Mouse (Mus musculus) neural tube, embryonic 11.5 days (tissue): Measurements from ENCODE around the gene Apobec1. TPM values are rescaled to one million over a fixed set of nuclear protein-coding genes. Genes with fewer than 3 reads are reported as not detected.
"Not testable (repeated sequence)": the region's sequence is repeated elsewhere in the genome, so short reads cannot be mapped to it uniquely, and the experiment has no call there.

Experiments
- ATAC-seq: fragments of 200-750 bp; cut with Nextera tagmentation; 2 replicates; pipeline ENCODE4 v1.8.0; 2017; ENCODE audit warnings: moderate number of reproducible peaks, mild to moderate bottlenecking, moderate TSS enrichment, moderate library complexity; ENCODE audit not compliant: insufficient read depth, low FRiP score, low TSS enrichment
- DNase-seq: peaks from one replicate; pipeline ENCODE4 v3.0.0-alpha.2; 2015; ENCODE audit warnings: low spot score
- H3K27ac ChIP-seq: fragments of 300-500 bp; sonication (generic); 2 replicates; pipeline ENCODE4 v1.5.1; 2014; ENCODE audit warnings: low read depth, mild to moderate bottlenecking, low read length
- H3K27me3 ChIP-seq: fragments of 300-500 bp; sonication (generic); 2 replicates; pipeline ENCODE4 v1.6.1; 2014; ENCODE audit warnings: mild to moderate bottlenecking, low read length, mixed read lengths; ENCODE audit not compliant: control insufficient read depth, insufficient read depth
- H3K36me3 ChIP-seq: fragments of 300-500 bp; sonication (generic); 2 replicates; pipeline ENCODE4 v1.6.1; 2014; ENCODE audit warnings: mild to moderate bottlenecking, low read length, moderate library complexity, mixed read lengths; ENCODE audit not compliant: control insufficient read depth, insufficient read depth
- H3K4me1 ChIP-seq: fragments of 300-500 bp; sonication (generic); 2 replicates; pipeline ENCODE4 v1.6.1; 2014; ENCODE audit warnings: low read length, mixed read lengths; ENCODE audit not compliant: control insufficient read depth, insufficient read depth
- H3K4me2 ChIP-seq: fragments of 300-500 bp; sonication (generic); 2 replicates; pipeline ENCODE4 v1.6.1; 2014; ENCODE audit warnings: low read depth, mild to moderate bottlenecking, moderate library complexity
- H3K4me3 ChIP-seq: fragments of 300-500 bp; sonication (generic); 2 replicates; pipeline ENCODE4 v1.5.1; 2014; ENCODE audit warnings: low read depth, low read length
- H3K9ac ChIP-seq: fragments of 300-500 bp; sonication (generic); 2 replicates; pipeline ENCODE4 v1.6.1; 2014; ENCODE audit warnings: mild to moderate bottlenecking, low read length
- H3K9me3 ChIP-seq: fragments of 300-500 bp; sonication (generic); 2 replicates; pipeline ENCODE4 v1.6.1; 2016; ENCODE audit warnings: low read length; ENCODE audit not compliant: control insufficient read depth
- WGBS: fragments of 180-500 bp; shearing (Covaris S2); extraction: QIAGEN DNeasy Blood & Tissue Kit; methylation state at CpG from one replicate; pipeline ENCODE4 v1.1.7; 2014; 5-methylcytosine and 5-hydroxymethylcytosine counted together
- polyA plus RNA-seq: library from polyadenylated mRNA; unstranded; fragments of >200 nt; fragmentation: Nextera tagmentation; extraction: Ambion mirVana; gene quantifications from 2 replicates; pipeline ENCODE4 v1.2.1, GENCODE M21; 2014

Gene Apobec1
- 1.6 and 1.9 TPM in 2 replicates for polyA plus RNA-seq

DNA sequence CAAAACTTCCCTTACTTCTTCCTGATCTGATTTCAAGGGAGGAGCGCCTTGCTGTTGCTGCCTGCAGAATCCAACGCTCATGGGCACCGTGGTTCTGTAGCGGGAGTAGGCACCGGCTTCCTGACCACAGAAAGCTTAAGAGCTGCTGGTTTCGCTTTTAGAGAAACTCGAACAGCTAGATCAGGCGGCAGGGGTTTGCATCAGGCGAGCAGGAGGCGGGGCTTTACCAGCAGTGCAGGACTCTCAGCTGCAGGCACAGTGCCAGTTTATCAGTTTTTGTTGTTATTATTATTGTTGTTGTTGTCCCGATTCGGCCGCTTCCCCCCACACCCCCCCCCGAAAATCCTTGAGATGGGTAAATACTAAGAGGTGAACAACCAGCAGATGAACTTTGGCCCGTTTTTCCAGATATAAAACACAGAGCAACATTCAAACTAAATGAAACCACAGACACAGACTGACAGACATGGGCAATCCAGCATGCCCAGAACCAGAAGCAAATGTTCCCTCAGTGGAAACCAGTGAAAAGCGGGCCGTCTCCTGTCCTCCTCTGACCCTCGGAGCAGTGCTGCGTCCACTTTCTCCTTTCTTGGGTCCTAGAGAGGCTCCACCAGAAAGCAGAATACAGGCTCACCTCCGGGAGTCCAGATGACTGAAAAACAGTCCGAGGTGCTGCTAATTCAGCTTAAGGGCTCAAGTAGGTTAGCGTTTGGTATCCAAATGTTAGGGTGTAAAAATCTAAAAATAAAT, at the start of gene Apobec1:
Gene Apobec1, minus strand, starts transcription at position 203 of the 750 bp plus-strand sequence.
- Histone ChIP-seq H3K36me3 (no peaks in the 10 kb centered on the region), H3K27ac (no peak within 1 kb of the TSS), H3K4me2 (peak within 1 kb of the TSS; percentile 60), H3K4me3 (peak within 1 kb of the TSS; percentile 28), H3K9me3 (no peaks in the 10 kb centered on the region), H3K4me1 (no peaks in the 10 kb centered on the region), H3K9ac (peak within 1 kb of the TSS; percentile 61), H3K27me3 (no peaks in the 10 kb centered on the region)
- peak; percentile 65; the same call in 1 of the 2 replicates for ATAC-seq
- 8% methylated on average over 22 of the region's 22 CpGs for WGBS
- peak; percentile 61 for DNase-seq

DNA sequence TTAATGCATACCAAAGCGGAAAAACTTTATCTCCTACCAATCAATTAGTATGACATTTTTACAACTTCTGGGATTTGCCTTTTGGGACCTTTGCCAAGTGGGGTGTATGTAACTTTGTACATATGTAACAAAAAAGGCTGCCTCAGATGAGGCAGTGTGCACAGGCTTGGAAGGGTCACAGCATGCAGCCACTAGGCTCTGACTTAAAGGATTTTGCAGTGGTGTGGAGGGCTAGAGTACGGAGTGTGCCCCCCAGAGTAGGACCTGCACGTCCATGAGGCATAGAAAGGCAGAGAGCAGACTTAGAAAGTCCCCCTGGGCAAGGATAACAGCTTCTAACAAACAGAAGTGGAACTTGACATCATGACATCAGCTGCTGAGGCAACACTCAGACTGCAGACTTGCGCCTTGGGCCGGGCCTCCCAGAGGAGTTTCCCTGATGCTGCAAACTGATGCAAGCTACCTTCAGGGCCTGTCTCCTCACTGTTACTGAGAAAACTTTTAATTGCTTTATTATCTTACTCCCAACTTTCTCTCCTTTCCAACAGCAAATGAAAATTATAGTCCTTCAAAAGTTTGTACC, 48.2 kb upstream of the Apobec1 start:
- Histone ChIP-seq H3K4me3 (no peak overlapping the region), H3K27me3 (no peaks in the 10 kb centered on the region), H3K36me3 (no peaks in the 10 kb centered on the region), H3K9me3 (no peaks in the 10 kb centered on the region), H3K27ac (no peak overlapping the region), H3K4me2 (no peak overlapping the region), H3K9ac (no peak overlapping the region), H3K4me1 (no peaks in the 10 kb centered on the region)
- no peak for ATAC-seq
- 68% methylated on average over 5 of the region's 5 CpGs for WGBS
- DNase-seq, result no peak

DNA sequence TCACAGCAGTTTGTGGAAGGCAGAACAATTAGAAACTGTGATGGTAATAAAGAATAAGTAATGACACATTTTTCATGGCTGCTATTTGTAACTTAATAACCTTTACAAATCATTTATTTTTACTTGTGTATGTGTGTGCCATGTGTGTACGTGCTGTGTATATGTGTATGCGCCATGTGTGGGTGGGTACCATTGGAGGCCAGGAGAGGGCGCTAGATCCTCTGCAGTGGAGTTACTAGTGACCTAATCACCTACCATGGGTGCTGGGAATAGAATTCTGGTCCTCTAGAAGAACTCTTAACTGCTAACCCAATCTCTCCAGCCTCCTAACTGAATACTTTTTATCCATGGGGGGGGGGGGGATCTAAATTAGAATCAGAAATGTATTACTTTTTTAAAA, 47.7 kb upstream of the Apobec1 start:
- ATAC-seq, result no peak
- Histone ChIP-seq H3K9ac (no peak overlapping the region), H3K4me2 (no peak overlapping the region)

DNA sequence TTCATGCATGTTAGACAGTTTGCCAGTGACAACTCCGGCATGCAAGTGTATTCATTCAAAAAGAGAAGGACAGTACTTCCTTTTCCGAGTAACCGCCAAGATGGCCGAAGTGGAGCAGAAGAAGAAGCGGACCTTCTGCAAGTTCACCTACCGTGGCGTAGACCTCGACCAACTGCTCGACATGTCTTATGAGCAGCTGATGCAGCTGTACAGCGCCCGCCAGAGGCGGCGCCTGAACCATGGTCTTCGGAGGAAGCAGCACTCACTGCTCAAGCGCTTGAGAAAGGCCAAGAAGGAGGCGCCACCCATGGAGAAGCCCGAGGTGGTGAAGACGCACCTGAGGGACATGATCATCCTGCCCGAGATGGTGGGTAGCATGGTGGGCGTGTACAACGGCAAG, 42.0 kb upstream of the Apobec1 start:
- H3K4me3 ChIP-seq, H3K4me1 ChIP-seq, H3K36me3 ChIP-seq, H3K27ac ChIP-seq, H3K4me2 ChIP-seq, H3K27me3 ChIP-seq, H3K9me3 ChIP-seq, DNase-seq, H3K9ac ChIP-seq, ATAC-seq: not testable (repeated sequence)
- 95% methylated on average over 19 of the region's 21 CpGs for WGBS

More for the DNA sequence above, 47.7 kb upstream of the Apobec1 start:
- Histone ChIP-seq H3K4me3 (no peak overlapping the region), H3K4me1 (no peaks in the 10 kb centered on the region), H3K27ac (no peak overlapping the region), H3K36me3 (no peaks in the 10 kb centered on the region), H3K27me3 (no peaks in the 10 kb centered on the region), H3K9me3 (no peaks in the 10 kb centered on the region)
- WGBS, result 82% methylated on average over 3 of the region's 3 CpGs
- DNase-seq, result no peak

DNA sequence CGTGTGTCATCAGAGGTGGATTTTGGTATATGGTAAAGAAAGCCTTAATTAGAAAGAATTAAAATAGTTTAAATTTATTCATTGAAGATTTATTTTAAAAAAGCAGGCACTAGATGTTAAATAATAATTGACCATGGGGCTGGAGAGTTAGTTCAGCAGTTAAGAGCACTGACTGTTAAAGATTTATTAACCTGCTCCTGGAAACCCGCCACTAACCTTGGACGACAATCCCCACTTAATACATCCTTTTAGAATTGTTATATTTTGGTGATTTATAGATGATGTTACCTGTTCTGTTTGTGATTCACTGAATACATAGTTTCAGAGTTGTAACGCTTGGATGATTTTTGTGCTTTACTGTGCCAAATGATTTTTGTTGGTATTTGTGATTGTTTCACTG, 35.3 kb upstream of the Apobec1 start:
- not testable (repeated sequence) for DNase-seq, H3K9me3 ChIP-seq
- WGBS, result 84% methylated on average over 4 of the region's 4 CpGs

DNA sequence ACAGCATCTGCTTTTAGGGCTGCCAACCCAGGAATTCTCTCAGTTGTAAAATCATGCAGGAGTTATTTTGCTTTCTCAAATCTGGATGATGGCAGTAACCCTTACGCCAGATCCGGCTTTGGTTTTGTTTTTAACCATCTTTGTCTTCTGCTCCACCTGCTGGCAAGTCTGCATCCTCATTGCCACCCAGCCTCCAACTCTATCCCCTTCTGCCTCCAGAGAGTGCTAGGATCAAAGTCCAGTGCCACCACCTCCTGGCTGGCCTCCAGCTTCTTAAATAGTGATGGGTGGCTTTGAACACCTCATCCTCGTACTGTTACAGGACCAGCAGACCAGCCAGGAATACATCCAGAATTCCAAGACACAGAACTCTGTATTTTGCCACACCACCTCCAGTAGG, 34.4 kb upstream of the Apobec1 start:
- H3K27me3 ChIP-seq, result no peaks in the 10 kb centered on the region
- H3K4me3 ChIP-seq, result no peak overlapping the region
- H3K27ac ChIP-seq, result no peak overlapping the region
- no peaks in the 10 kb centered on the region for H3K36me3 ChIP-seq
- H3K4me1 ChIP-seq, result no peaks in the 10 kb centered on the region
- H3K9ac ChIP-seq, result no peak overlapping the region
- ATAC-seq (no peak), DNase-seq (no peak)
- no peaks in the 10 kb centered on the region for H3K9me3 ChIP-seq
- WGBS, result 81% methylated on average over 3 of the region's 3 CpGs
- H3K4me2 ChIP-seq, result no peak overlapping the region

More for the DNA sequence above, 35.3 kb upstream of the Apobec1 start:
- not testable (repeated sequence) for H3K36me3 ChIP-seq, H3K4me2 ChIP-seq, H3K4me1 ChIP-seq, H3K27me3 ChIP-seq, H3K27ac ChIP-seq, H3K9ac ChIP-seq, H3K4me3 ChIP-seq, ATAC-seq

DNA sequence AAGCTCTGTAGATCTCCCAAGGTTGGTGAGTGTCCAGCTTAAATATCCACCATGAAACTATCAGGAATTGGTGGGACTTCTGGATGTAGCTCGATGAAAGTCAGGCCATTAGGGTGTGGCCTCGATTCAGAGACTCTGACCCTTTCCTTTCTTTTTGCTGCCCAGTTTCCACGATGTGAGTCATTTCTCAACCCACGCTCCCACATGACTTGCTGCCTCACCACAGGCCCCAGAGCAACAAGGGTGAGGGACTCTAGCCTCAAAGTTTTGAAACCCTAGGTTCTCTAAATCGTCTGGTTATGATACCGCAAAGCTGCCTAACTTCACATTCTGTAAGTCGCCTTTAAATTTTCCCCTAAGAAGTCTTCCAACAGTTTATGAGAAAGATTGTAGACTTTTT, 33.1 kb upstream of the Apobec1 start:
- no peak overlapping the region for H3K9ac ChIP-seq

DNA sequence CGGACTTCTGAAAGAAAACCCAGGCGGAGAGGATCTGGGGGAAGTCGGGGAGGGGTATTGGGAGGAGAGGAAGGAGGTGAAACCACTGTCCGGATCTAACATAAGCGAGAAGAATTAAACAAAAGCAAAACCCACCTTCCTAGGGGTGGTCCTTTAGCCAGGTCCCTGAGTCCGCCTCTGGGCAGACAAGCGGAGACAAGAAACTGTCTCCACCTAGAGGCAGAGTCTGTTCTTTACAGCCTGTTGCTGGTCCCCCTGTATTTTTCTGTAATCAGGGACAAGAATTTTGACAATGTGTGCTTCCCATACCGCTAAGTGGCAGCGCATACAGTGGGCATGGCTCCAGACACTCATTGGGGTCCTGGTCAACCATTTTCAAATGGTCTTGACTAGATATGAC, 31.2 kb upstream of the Apobec1 start:
- WGBS, result 56% methylated on average over 9 of the region's 9 CpGs
- H3K9ac ChIP-seq, result no peak overlapping the region
- no peaks in the 10 kb centered on the region for H3K36me3 ChIP-seq
- H3K9me3 ChIP-seq, result no peaks in the 10 kb centered on the region
- H3K4me3 ChIP-seq, result no peak overlapping the region
- no peak overlapping the region for H3K27ac ChIP-seq
- H3K27me3 ChIP-seq, result no peaks in the 10 kb centered on the region
- H3K4me1 ChIP-seq, result no peaks in the 10 kb centered on the region
- ATAC-seq (no peak), DNase-seq (no peak)
- H3K4me2 ChIP-seq, result no peak overlapping the region

More for the DNA sequence above, 33.1 kb upstream of the Apobec1 start:
- Histone ChIP-seq H3K4me1 (no peaks in the 10 kb centered on the region), H3K27ac (no peak overlapping the region), H3K4me2 (no peak overlapping the region), H3K27me3 (no peaks in the 10 kb centered on the region), H3K9me3 (no peaks in the 10 kb centered on the region), H3K36me3 (no peaks in the 10 kb centered on the region), H3K4me3 (no peak overlapping the region)
- DNase-seq (no peak), ATAC-seq (no peak)
- 87% methylated on average over 7 of the region's 7 CpGs for WGBS
